Mouse (Mus musculus) kidney, embryonic 14.5 days (tissue): ENCODE data around the gene Ttc30a1. TPM values are rescaled to one million over a fixed set of nuclear protein-coding genes. Genes with fewer than 3 reads are reported as not detected.
"Not testable (repeated sequence)": the region's sequence is repeated elsewhere in the genome, so short reads cannot be mapped to it uniquely, and the experiment has no call there.

Experiments
- ATAC-seq: fragments of 200-750 bp; cut with Nextera tagmentation; 2 replicates; pipeline ENCODE4 v1.8.0; 2017; ENCODE audit warnings: moderate number of reproducible peaks, mild to moderate bottlenecking, moderate TSS enrichment, moderate library complexity; ENCODE audit not compliant: low FRiP score, low TSS enrichment
- H3K27ac ChIP-seq: fragments of 300-500 bp; sonication (generic); 2 replicates; pipeline ENCODE4 v1.5.1; 2014; ENCODE audit warnings: low read depth, mild to moderate bottlenecking, low read length, moderate library complexity, mixed read lengths
- H3K27me3 ChIP-seq: fragments of 300-500 bp; sonication (generic); 2 replicates; pipeline ENCODE4 v1.6.1; 2014; ENCODE audit warnings: mild to moderate bottlenecking, low read length; ENCODE audit not compliant: control insufficient read depth, insufficient read depth
- H3K36me3 ChIP-seq: fragments of 300-500 bp; sonication (generic); 2 replicates; pipeline ENCODE4 v1.6.1; 2014; ENCODE audit warnings: low read length, mixed read lengths; ENCODE audit not compliant: control insufficient read depth, insufficient read depth
- H3K4me1 ChIP-seq: fragments of 300-500 bp; sonication (generic); 2 replicates; pipeline ENCODE4 v1.6.1; 2014; ENCODE audit warnings: low read length, mixed read lengths; ENCODE audit not compliant: control insufficient read depth, insufficient read depth
- H3K4me2 ChIP-seq: fragments of 300-500 bp; sonication (generic); replicated peaks from 2 replicates; pipeline ENCODE4 v1.6.1; 2014; ENCODE audit warnings: low read depth, mild to moderate bottlenecking, low read length
- H3K4me3 ChIP-seq: fragments of 300-500 bp; sonication (generic); 2 replicates; pipeline ENCODE4 v1.5.1; 2014; ENCODE audit warnings: mild to moderate bottlenecking, low read length
- H3K9ac ChIP-seq: fragments of 300-500 bp; sonication (generic); 2 replicates; pipeline ENCODE4 v1.6.1; 2014; ENCODE audit warnings: low read depth, mild to moderate bottlenecking, low read length, moderate library complexity
- H3K9me3 ChIP-seq: fragments of 300-500 bp; sonication (generic); 2 replicates; pipeline ENCODE4 v1.6.1; 2016; ENCODE audit warnings: low read length; ENCODE audit not compliant: control insufficient read depth
- WGBS: fragments of 180-500 bp; shearing (Covaris S2); extraction: QIAGEN DNeasy Blood & Tissue Kit; methylation state at CpG from one replicate; pipeline ENCODE4 v1.1.7; 2014; 5-methylcytosine and 5-hydroxymethylcytosine counted together
- polyA plus RNA-seq: library from polyadenylated mRNA; unstranded; fragments of >200 nt; fragmentation: Nextera tagmentation; extraction: Ambion mirVana; gene quantifications from 2 replicates; pipeline ENCODE4 v1.2.1, GENCODE M21; 2014

Ttc30a1 gene
- polyA plus RNA-seq, 1 experiment from 2014 or later: 8.5 TPM

DNA sequence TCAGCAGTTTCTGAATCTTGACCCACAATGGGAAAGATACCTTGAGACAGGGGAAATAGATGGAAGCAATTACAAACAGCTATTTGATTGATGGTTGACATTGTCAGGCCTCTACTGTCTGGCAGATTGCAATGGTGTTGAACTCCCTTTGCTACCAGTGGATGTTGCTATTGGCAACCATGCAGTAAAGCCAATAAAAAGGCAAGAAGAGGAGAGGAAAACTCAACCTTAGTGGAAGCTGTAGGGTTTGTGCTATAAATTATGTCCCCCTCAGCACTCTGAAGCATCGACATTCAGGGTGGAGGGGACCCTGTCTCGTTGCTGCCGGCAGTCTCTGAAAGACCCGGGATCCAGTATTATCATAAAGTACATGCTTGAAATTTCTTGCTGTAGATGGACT, 6.6 kb upstream of the Ttc30a1 start:
- H3K9ac ChIP-seq: no peak overlapping the region
- WGBS: 20% methylated on average over 4 of the region's 4 CpGs
- H3K27me3 ChIP-seq: no peaks in the 10 kb centered on the region
- H3K9me3 ChIP-seq: no peaks in the 10 kb centered on the region
- 0 out of 2 replicates have a peak, but pooled peaks have one; percentile 20 for ATAC-seq
- no peak overlapping the region for H3K4me3 ChIP-seq
- peak overlapping the region; percentile 26; the same call in 1 of the 2 replicates for H3K4me2 ChIP-seq
- H3K4me1 ChIP-seq: peaks cover 28% of the 10 kb centered on the region
- H3K27ac ChIP-seq: peak overlapping the region; percentile 26; the same call in 1 of the 2 replicates
- no peaks in the 10 kb centered on the region for H3K36me3 ChIP-seq

DNA sequence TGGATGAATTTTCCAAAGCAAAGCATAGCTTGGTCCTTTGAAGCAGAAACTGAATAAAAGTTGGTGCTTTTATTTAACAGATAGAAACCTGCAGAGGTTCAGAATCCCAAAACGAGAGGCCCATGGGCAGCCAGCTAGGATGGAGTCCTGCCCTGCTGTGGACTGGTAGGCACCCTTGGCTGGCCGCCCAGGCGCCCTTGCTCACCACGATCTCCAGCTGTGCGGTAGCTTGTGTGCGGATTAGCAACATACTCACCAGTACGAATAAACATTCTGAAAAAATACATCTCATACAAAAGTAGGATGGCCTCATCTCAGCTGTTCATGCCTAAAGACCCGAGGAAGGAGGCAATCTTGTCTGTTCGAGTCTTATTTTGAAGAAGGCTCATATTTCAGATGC, 6.0 kb upstream of the Ttc30a1 start:
- H3K27me3 ChIP-seq: no peaks in the 10 kb centered on the region
- H3K9ac ChIP-seq: no peak overlapping the region
- 64% methylated on average over 9 of the region's 9 CpGs for WGBS
- H3K9me3 ChIP-seq: no peaks in the 10 kb centered on the region
- H3K4me2 ChIP-seq: no peak overlapping the region
- peaks cover 28% of the 10 kb centered on the region for H3K4me1 ChIP-seq
- no peaks in the 10 kb centered on the region for H3K36me3 ChIP-seq
- no peak overlapping the region for H3K4me3 ChIP-seq
- H3K27ac ChIP-seq: no peak overlapping the region
- ATAC-seq: no peak

DNA sequence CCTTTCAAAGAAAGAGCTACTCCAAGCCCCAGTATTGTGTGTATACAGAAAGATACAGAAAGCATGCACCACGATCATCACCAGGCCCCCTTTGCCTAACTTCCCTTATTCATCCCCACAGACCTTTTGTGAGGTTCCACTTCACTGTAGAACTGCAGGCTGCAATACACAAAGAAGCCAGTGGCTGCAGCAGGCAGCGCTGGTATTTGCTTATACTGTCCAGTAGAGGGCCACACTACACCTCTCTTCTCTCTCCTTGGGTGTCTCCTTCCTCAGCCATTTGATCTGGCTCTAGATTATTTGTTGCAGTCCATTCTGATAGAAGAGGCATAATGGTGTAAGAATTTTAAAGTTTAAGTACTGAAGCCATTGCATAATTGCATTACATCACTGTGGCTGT, 3.4 kb upstream of the Ttc30a1 start:
- ATAC-seq: peak; percentile 56; the same call in 1 of the 2 replicates
- no peak overlapping the region for H3K27ac ChIP-seq
- peaks cover 14% of the 10 kb centered on the region for H3K4me1 ChIP-seq

GRCm38 (mm10) chr2:75983847-75984246, 2.1 kb upstream of the Ttc30a1 start:
- Histone ChIP-seq H3K27me3 (no peaks in the 10 kb centered on the region), H3K4me3 (no peak overlapping the region), H3K9me3 (no peaks in the 10 kb centered on the region), H3K36me3 (no peaks in the 10 kb centered on the region), H3K4me1 (peaks cover 12% of the 10 kb centered on the region), H3K4me2 (no peak overlapping the region), H3K27ac (no peak overlapping the region), H3K9ac (no peak overlapping the region)
- 74% methylated on average over 3 of the region's 3 CpGs for WGBS
- no peak for ATAC-seq

More for the DNA sequence above, 3.4 kb upstream of the Ttc30a1 start:
- 4% methylated on average over 2 of the region's 2 CpGs for WGBS
- H3K4me2 ChIP-seq: no peak overlapping the region
- no peaks in the 10 kb centered on the region for H3K36me3 ChIP-seq
- no peak overlapping the region for H3K9ac ChIP-seq
- H3K9me3 ChIP-seq: no peaks in the 10 kb centered on the region
- H3K4me3 ChIP-seq: no peak overlapping the region
- no peaks in the 10 kb centered on the region for H3K27me3 ChIP-seq

DNA sequence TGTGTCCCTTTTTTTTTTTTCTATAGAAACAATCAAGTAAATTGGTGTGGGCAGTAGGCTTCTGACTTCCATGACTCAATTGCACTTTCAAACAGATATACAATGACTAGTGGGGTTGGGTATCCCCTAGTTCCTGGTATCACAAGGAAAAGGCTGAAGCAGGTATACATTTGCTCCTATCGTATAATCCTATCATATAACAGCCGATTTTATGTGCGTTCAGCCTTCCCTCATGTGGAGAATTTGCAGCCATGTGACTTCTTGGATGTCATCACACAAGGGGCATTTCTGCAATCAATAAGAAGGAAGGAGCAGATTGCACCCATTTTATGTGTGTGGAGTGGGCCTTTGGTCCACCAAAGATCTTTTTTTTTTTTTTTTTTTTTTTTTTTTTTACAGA, 1.3 kb upstream of the Ttc30a1 start:
- no peaks in the 10 kb centered on the region for H3K36me3 ChIP-seq
- peaks cover 6% of the 10 kb centered on the region for H3K4me1 ChIP-seq
- H3K9me3 ChIP-seq: no peaks in the 10 kb centered on the region
- no peak overlapping the region for H3K4me3 ChIP-seq
- no peak overlapping the region for H3K9ac ChIP-seq
- ATAC-seq: no peak
- WGBS: 97% methylated on average over 3 of the region's 3 CpGs
- no peak overlapping the region for H3K4me2 ChIP-seq
- no peaks in the 10 kb centered on the region for H3K27me3 ChIP-seq
- H3K27ac ChIP-seq: no peak overlapping the region

- Histone ChIP-seq H3K9me3 (no peaks in the 10 kb centered on the region), H3K36me3 (no peaks in the 10 kb centered on the region), H3K9ac (no peak overlapping the region), H3K27me3 (no peaks in the 10 kb centered on the region), H3K27ac (no peak overlapping the region), H3K4me3 (no peak overlapping the region), H3K4me1 (peaks cover 3% of the 10 kb centered on the region; the same call in 1 of the 2 replicates), H3K4me2 (no peak overlapping the region)
- 95% methylated on average over 4 of the region's 4 CpGs for WGBS
- no peak for ATAC-seq
Observed at GRCm38 (mm10) chr2:75982626-75983025, 859 bp upstream of the Ttc30a1 start.

DNA sequence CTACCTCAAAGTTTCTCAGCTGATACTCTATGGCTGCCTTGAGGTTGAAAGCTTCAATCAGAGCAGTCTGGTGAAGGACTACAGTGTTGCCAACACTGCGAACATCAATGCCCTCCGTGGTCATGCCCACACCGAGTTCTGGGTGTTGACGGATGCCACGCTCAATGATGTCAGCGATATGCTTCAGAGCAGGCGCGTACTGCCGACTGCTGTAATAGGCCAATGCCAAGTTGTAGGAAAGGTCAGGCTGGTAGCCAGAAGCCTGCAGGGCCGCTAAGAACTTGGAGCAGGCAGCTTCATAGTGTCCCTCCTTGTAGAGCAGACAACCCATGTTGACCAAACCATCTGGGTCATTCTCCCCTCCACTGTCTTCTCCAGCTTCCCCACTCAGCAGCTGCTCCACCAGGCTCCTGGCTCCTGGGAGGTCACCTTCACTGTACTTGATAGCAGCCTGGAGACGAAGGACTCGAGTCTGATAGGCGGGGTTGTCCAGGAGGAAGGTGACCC, 781 bp downstream of the Ttc30a1 start:
- peak overlapping the region; percentile 53 for H3K4me2 ChIP-seq
- not testable (repeated sequence) for H3K36me3 ChIP-seq, H3K9me3 ChIP-seq, H3K27ac ChIP-seq, H3K27me3 ChIP-seq, H3K4me1 ChIP-seq
- peak overlapping the region; percentile 53; the same call in 1 of the 2 replicates for H3K9ac ChIP-seq
- peak overlapping the region; percentile 46; the same call in 1 of the 2 replicates for H3K4me3 ChIP-seq
- WGBS: 97% methylated on average over 12 of the region's 13 CpGs
- peak; percentile 13; the same call in 1 of the 2 replicates for ATAC-seq

GRCm38 (mm10) chr2:75977752-75978368, 3.9 kb downstream of the Ttc30a1 start, which contains the start of gene Ttc30a2:
Ttc30a2 (minus strand) TSS chr2:75978170.
- H3K27ac ChIP-seq, H3K9ac ChIP-seq, H3K4me2 ChIP-seq, H3K4me1 ChIP-seq, H3K36me3 ChIP-seq, H3K4me3 ChIP-seq, H3K27me3 ChIP-seq, H3K9me3 ChIP-seq: not testable (repeated sequence)
- ATAC-seq: 0 out of 2 replicates have a peak, but pooled peaks have one; percentile 22
- WGBS: 34% methylated on average over 21 of the region's 24 CpGs

GRCm38 (mm10) chr2:75976070-75976469, 5.7 kb downstream of the Ttc30a1 start:
- H3K36me3 ChIP-seq, ATAC-seq, H3K4me1 ChIP-seq, H3K9ac ChIP-seq, H3K27ac ChIP-seq, H3K4me3 ChIP-seq, H3K9me3 ChIP-seq, H3K4me2 ChIP-seq, H3K27me3 ChIP-seq: not testable (repeated sequence)
- WGBS: 85% methylated on average over 2 of the region's 2 CpGs
